8 mouse cellular contexts compared by ENCODE assay signal in the genomic region with DNA sequence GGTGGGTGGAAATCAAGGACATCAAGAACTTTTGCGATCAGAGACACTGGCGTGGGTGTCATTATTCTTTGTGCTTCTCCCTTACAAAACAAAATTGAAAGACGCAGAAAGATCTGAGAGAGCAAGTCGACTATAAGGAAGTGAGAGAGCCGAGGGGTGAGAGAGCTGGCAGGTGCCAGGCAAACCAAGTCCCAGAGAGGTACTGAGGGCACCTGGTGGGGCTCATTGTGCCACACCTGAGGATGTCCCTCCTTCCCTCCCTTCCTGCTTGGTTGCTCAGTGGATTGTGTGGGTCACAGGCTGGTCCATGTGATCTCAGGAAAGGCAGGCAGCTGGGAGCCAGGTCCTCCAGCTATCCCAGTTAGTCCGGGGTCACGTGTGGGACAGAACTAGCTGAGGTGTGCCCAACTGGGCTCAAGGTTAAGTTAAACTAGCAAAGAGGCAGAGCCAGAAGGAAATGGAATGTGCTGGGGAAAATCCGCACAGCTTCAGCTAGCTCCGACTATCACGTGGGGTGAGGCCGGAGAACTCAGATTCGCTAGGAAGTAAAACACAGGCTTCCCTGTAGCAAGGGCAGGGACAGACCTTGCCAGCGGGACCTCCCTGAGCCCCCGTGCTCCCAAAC. TPM values are rescaled to one million over a fixed set of nuclear protein-coding genes. Genes with fewer than 3 reads are reported as not detected.
DNase-seq lines count a peak whose midpoint lies in the region; ATAC-seq lines count a peak whose summit lies in the region.

No protein-coding gene starts in this region.

- peak; percentile 8 for DNase-seq in gastrocnemius, adult 18-20 months (ENCODE audit: low spot score)
- no peak for DNase-seq in gastrocnemius, postnatal 36 days
- peak; percentile 56 for DNase-seq in ES-CJ7 (ENCODE audit: low read depth, low spot score)
- DNase-seq in layer of hippocampus, postnatal 25 days (ENCODE audit: extremely low spot score in 1 of 2, low spot score in 1 of 2), result no peak
- no peak for DNase-seq in layer of hippocampus, adult 9-10 months (ENCODE audit: low spot score)

- no peaks in the 10 kb centered on the region for H3K9me3 ChIP-seq in heart, embryonic 12.5 days (replicated peaks)
- H3K9me3 ChIP-seq in limb, embryonic 13.5 days, result no peaks in the 10 kb centered on the region
- H3K9me3 ChIP-seq in forebrain, embryonic 15.5 days, result no peaks in the 10 kb centered on the region

- no peaks in the 10 kb centered on the region; the same call in 1 of the 2 replicates for H3K4me1 ChIP-seq in heart, embryonic 12.5 days (replicated peaks)
- no peaks in the 10 kb centered on the region for H3K4me1 ChIP-seq in limb, embryonic 13.5 days
- H3K4me1 ChIP-seq in forebrain, embryonic 15.5 days, result no peaks in the 10 kb centered on the region

- H3K4me3 ChIP-seq in heart, embryonic 12.5 days, result peak overlapping the region; percentile 6; the same call in 1 of the 2 replicates
- no peak overlapping the region for H3K4me3 ChIP-seq in limb, embryonic 13.5 days
- no peak overlapping the region for H3K4me3 ChIP-seq in forebrain, embryonic 15.5 days

- 33% methylated on average over 14 of the region's 14 CpGs for WGBS in heart, embryonic 12.5 days
- 42% methylated on average over 14 of the region's 14 CpGs for WGBS in limb, embryonic 13.5 days
- WGBS in forebrain, embryonic 15.5 days, result 44% methylated on average over 14 of the region's 14 CpGs

- H3K27me3 ChIP-seq in heart, embryonic 12.5 days (replicated peaks), result peaks cover 17% of the 10 kb centered on the region; the same call in 1 of the 2 replicates
- peaks cover 8% of the 10 kb centered on the region; the same call in 1 of the 2 replicates for H3K27me3 ChIP-seq in limb, embryonic 13.5 days
- H3K27me3 ChIP-seq in forebrain, embryonic 15.5 days, result no peaks in the 10 kb centered on the region

- peak overlapping the region; percentile 54 for H3K4me2 ChIP-seq in heart, embryonic 12.5 days
- peak overlapping the region; percentile 19; the same call in 1 of the 2 replicates for H3K4me2 ChIP-seq in limb, embryonic 13.5 days (replicated peaks)
- no peak overlapping the region for H3K4me2 ChIP-seq in forebrain, embryonic 15.5 days (replicated peaks)

- ATAC-seq in heart, embryonic 12.5 days (ENCODE audit: insufficient number of reproducible peaks, low FRiP score), result 0 out of 2 replicates have a peak, but pooled peaks have one; percentile 45
- no peak for ATAC-seq in limb, embryonic 13.5 days (ENCODE audit: low FRiP score, low read depth)
- ATAC-seq in forebrain, embryonic 15.5 days (replicated peaks), result no peak

- H3K9ac ChIP-seq in heart, embryonic 12.5 days, result no peak overlapping the region
- H3K9ac ChIP-seq in limb, embryonic 13.5 days, result no peak overlapping the region
- H3K9ac ChIP-seq in forebrain, embryonic 15.5 days (replicated peaks), result no peak overlapping the region

- intact Hi-C loops in gastrocnemius, postnatal 36 days (cut with DNase I), result no loop called here

- no peak overlapping the region for H3K27ac ChIP-seq in heart, embryonic 12.5 days (ENCODE audit: poor library complexity, severe bottlenecking)
- H3K27ac ChIP-seq in limb, embryonic 13.5 days, result no peak overlapping the region
- H3K27ac ChIP-seq in forebrain, embryonic 15.5 days (replicated peaks), result no peak overlapping the region

- no peaks in the 10 kb centered on the region for H3K36me3 ChIP-seq in heart, embryonic 12.5 days
- H3K36me3 ChIP-seq in limb, embryonic 13.5 days, result no peaks in the 10 kb centered on the region
- no peaks in the 10 kb centered on the region for H3K36me3 ChIP-seq in forebrain, embryonic 15.5 days

RNA-seq across cellular contexts. Expression of a gene that starts 26.9 kb away (rescaled TPM):
- total RNA-seq in gastrocnemius, adult 18-20 months (2021), result under 1 TPM; 0.66 to 0.88 TPM
- total RNA-seq in gastrocnemius, postnatal 36 days (2021), result 1 to 10 TPM in 1 of 2 experiments, under 1 TPM in 1; 0.71 to 1.5 TPM
- polyA plus RNA-seq in heart, embryonic 12.5 days (2016; fragmentation: Nextera tagmentation; extraction: Ambion mirVana), result 0.15 TPM in 1 of 2 replicates, not detected in the other
- polyA plus RNA-seq in limb, embryonic 13.5 days (2015; fragmentation: Nextera tagmentation; extraction: Ambion mirVana), result not detected in 2 replicates
- not detected in 2 replicates for polyA plus RNA-seq in forebrain, embryonic 15.5 days (2015; fragmentation: Nextera tagmentation; extraction: Ambion mirVana)
- 10 to 100 TPM; 49.1 to 51.3 TPM for total RNA-seq in layer of hippocampus, postnatal 25 days (2021)

RNA-seq across cellular contexts. Expression of a gene that starts 28.7 kb away (rescaled TPM):
- total RNA-seq in gastrocnemius, adult 18-20 months (2021), result under 1 TPM; 0.53 to 0.93 TPM
- under 1 TPM; 0.44 to 0.92 TPM for total RNA-seq in gastrocnemius, postnatal 36 days (2021)
- polyA plus RNA-seq in heart, embryonic 12.5 days (2016; fragmentation: Nextera tagmentation; extraction: Ambion mirVana), result 1.8 and 2.3 TPM in 2 replicates
- polyA plus RNA-seq in limb, embryonic 13.5 days (2015; fragmentation: Nextera tagmentation; extraction: Ambion mirVana), result 0.42 and 0.47 TPM in 2 replicates
- polyA plus RNA-seq in forebrain, embryonic 15.5 days (2015; fragmentation: Nextera tagmentation; extraction: Ambion mirVana), result 0.33 and 0.56 TPM in 2 replicates
- total RNA-seq in layer of hippocampus, postnatal 25 days (2021), result under 1 TPM; 0.17 to 0.59 TPM

Comparison
In these comparisons a context has a peak if more than half of its experiments do, and no peak if none do; other contexts are left out.
1. DNase-seq: peak in gastrocnemius, adult 18-20 months (single experiment) and ES-CJ7 (single experiment); none in gastrocnemius, postnatal 36 days (0 of 2), layer of hippocampus, postnatal 25 days (0 of 2) and layer of hippocampus, adult 9-10 months (single experiment).
2. RNA of a gene that starts 26.9 kb away (total RNA-seq): 49.1 to 51.3 TPM in layer of hippocampus, postnatal 25 days; 0.71 to 1.5 TPM in gastrocnemius, postnatal 36 days and 0.66 to 0.88 TPM in gastrocnemius, adult 18-20 months; every median in the first group is over 10 times any median in the second.